ENCODE assay signal across 10 mouse cellular contexts in the genomic region with DNA sequence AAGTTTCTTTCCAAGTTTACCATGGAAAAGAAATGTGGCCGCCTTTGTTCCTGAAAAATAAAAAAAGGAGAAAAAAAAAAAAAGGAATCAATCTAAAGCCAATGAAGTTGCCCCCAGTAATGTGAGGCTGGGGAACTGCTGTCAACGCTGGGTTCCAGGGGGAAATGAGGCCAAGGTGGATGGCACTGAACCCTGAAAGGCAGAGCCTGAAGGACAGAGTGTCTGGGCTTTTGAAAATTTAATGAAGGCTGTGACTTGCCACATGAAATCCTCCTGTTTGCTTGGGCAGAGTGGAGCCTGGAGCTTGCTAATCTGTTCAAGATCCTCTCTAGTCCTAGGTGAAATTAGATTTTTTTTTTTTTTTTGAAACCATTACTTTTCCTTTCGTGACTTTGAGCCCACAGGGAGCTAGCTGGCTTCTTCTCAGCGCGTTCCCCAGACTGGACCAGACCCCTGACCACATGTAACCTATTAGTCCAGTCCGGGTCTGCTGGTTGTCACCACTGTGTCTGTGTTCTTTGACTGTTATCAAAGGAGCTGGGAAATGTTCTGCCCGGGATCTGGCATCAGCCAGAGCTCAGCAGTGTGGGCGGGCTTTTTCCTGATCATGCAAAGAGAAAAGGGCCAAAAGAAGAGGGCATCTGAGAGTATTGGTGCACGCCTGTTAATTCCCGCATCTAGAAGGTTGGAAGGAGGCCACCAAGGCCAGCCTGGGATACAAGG. TPM values are rescaled to one million over a fixed set of nuclear protein-coding genes. Genes with fewer than 3 reads are reported as not detected.
DNase-seq lines count a peak whose midpoint lies in the region; ATAC-seq and TF ChIP-seq lines count a peak whose summit lies in the region.
"Had no signal": no experiment of that assay in that cellular context is flagged by ENCODE, and none has a peak within 500 bp of the region (broad histone marks: within the 10 kb centered on the region; RNA-seq: fewer than 3 reads in every experiment).

No protein-coding gene starts in this region.

- no peak for TF ChIP-seq CTCF in gastrocnemius, adult 2 months (IDR thresholded peaks at IDR 0.05)
- no peak for TF ChIP-seq CTCF in cerebellum, adult 2 months (IDR thresholded peaks at IDR 0.05; ENCODE audit: borderline replicate concordance, insufficient read depth, low read depth, low read length)

- H3K4me3 ChIP-seq in gastrocnemius, adult 2 months: no peak overlapping the region
- no peak overlapping the region for H3K4me3 ChIP-seq in midbrain, embryonic 15.5 days
- no peak overlapping the region for H3K4me3 ChIP-seq in midbrain, embryonic 10.5 days
- no peak overlapping the region for H3K4me3 ChIP-seq in heart, embryonic 16.5 days (ENCODE audit: low read length)
- H3K4me3 ChIP-seq in cerebellum, adult 2 months (replicated peaks; ENCODE audit: insufficient read depth, low read depth, low read length): no peak overlapping the region

- no peak for DNase-seq in gastrocnemius, adult 2 months
- DNase-seq in gastrocnemius, postnatal 4 days (ENCODE audit: low spot score in 2 of 2): no peak
- no peak for DNase-seq in midbrain, embryonic 10.5 days (ENCODE audit: low spot score)
- no peak for DNase-seq in thymus, postnatal 25 days
- no peak for DNase-seq in cerebellum, adult 2 months
- DNase-seq in spleen, adult 12 weeks (ENCODE audit: low spot score): no peak
- DNase-seq: cerebellum, adult 11 months had no signal

- peaks cover 11% of the 10 kb centered on the region for H3K4me1 ChIP-seq in midbrain, embryonic 15.5 days
- H3K4me1 ChIP-seq in midbrain, embryonic 10.5 days: peaks cover 5% of the 10 kb centered on the region
- peaks cover 29% of the 10 kb centered on the region for H3K4me1 ChIP-seq in heart, embryonic 16.5 days (ENCODE audit: control insufficient read depth, insufficient read depth, low read length)
- H3K4me1 ChIP-seq in cerebellum, adult 2 months (ENCODE audit: control insufficient read depth, insufficient read depth, low read length): no peaks in the 10 kb centered on the region; the same call in 1 of the 2 replicates

- intact Hi-C loops in gastrocnemius, adult 2 months (cut with DNase I): no loop called here

- H3K36me3 ChIP-seq in midbrain, embryonic 15.5 days (replicated peaks): no peaks in the 10 kb centered on the region
- no peaks in the 10 kb centered on the region for H3K36me3 ChIP-seq in midbrain, embryonic 10.5 days
- no peaks in the 10 kb centered on the region for H3K36me3 ChIP-seq in heart, embryonic 16.5 days (ENCODE audit: control insufficient read depth, insufficient read depth)

- no peak overlapping the region for H3K4me2 ChIP-seq in midbrain, embryonic 15.5 days
- peak overlapping the region; percentile 28; the same call in 1 of the 2 replicates for H3K4me2 ChIP-seq in heart, embryonic 16.5 days (ENCODE audit: low read depth, low read length)

- no peak overlapping the region for H3K9ac ChIP-seq in midbrain, embryonic 15.5 days
- H3K9ac ChIP-seq in heart, embryonic 16.5 days (ENCODE audit: low read length): peak overlapping the region; percentile 40; the same call in 1 of the 2 replicates

- peak overlapping the region; percentile 29 for H3K27ac ChIP-seq in gastrocnemius, adult 2 months
- peak overlapping the region; percentile 32; the same call in 1 of the 2 replicates for H3K27ac ChIP-seq in midbrain, embryonic 15.5 days
- no peak overlapping the region for H3K27ac ChIP-seq in midbrain, embryonic 10.5 days (replicated peaks)
- H3K27ac ChIP-seq in heart, embryonic 16.5 days (ENCODE audit: low read length): peak overlapping the region; percentile 66
- H3K27ac ChIP-seq in cerebellum, adult 2 months (ENCODE audit: insufficient read depth, low read length): no peak overlapping the region

- 59% methylated on average over 10 of the region's 10 CpGs for WGBS in midbrain, embryonic 15.5 days
- WGBS in midbrain, embryonic 10.5 days: 76% methylated on average over 10 of the region's 10 CpGs
- WGBS in heart, embryonic 16.5 days: 23% methylated on average over 10 of the region's 10 CpGs
- 35% methylated on average over 10 of the region's 10 CpGs for WGBS in cerebellum, adult 2 months

- no peak for ATAC-seq in midbrain, embryonic 15.5 days (replicated peaks)
- ATAC-seq in heart, embryonic 16.5 days (replicated peaks; ENCODE audit: extremely low read depth, insufficient read depth, low FRiP score): peak; percentile 46; the same call in 1 of the 2 replicates
- ATAC-seq: lung, postnatal 0 days had no signal

- H3K9me3 ChIP-seq in midbrain, embryonic 15.5 days: no peaks in the 10 kb centered on the region
- H3K9me3 ChIP-seq in midbrain, embryonic 10.5 days (replicated peaks): no peaks in the 10 kb centered on the region
- no peaks in the 10 kb centered on the region for H3K9me3 ChIP-seq in heart, embryonic 16.5 days (replicated peaks; ENCODE audit: control insufficient read depth, low read length)

- no peak for TF ChIP-seq POLR2A in cerebellum, adult 2 months (IDR thresholded peaks at IDR 0.05; ENCODE audit: borderline replicate concordance, insufficient read depth, low read length)

- no peaks in the 10 kb centered on the region for H3K27me3 ChIP-seq in midbrain, embryonic 15.5 days (replicated peaks)
- H3K27me3 ChIP-seq in midbrain, embryonic 10.5 days (ENCODE audit: low read depth, poor library complexity, severe bottlenecking): 0 out of 2 replicates have a peak, but pooled peaks cover 3% of the 10 kb centered on the region
- no peaks in the 10 kb centered on the region for H3K27me3 ChIP-seq in heart, embryonic 16.5 days (ENCODE audit: control insufficient read depth, insufficient read depth, low read length)
- no peaks in the 10 kb centered on the region for H3K27me3 ChIP-seq in cerebellum, adult 2 months (ENCODE audit: control insufficient read depth, insufficient read depth, low read length)

RNA-seq across cellular contexts. Expression of gene Cyth3, which starts 4.6 kb away (rescaled TPM):
- 10 to 100 TPM; 10.7 to 15.8 TPM for total RNA-seq in gastrocnemius, adult 2 months (2021)
- total RNA-seq in gastrocnemius, postnatal 4 days (2021): 10 to 100 TPM; 50.2 to 67.5 TPM
- polyA plus RNA-seq in midbrain, embryonic 15.5 days (2015; fragmentation: Nextera tagmentation; extraction: Ambion mirVana): 39.1 and 41.4 TPM in 2 replicates
- polyA plus RNA-seq in midbrain, embryonic 10.5 days (2016; fragmentation: Nextera tagmentation; extraction: Ambion mirVana): 28.1 and 31.7 TPM in 2 replicates
- polyA plus RNA-seq in heart, embryonic 16.5 days (2015; fragmentation: Nextera tagmentation; extraction: Ambion mirVana): 59.2 and 59.4 TPM in 2 replicates
- polyA plus RNA-seq in cerebellum, adult 2 months (2012; rRNA removed): 39.8 and 41.3 TPM in 2 replicates

Comparison
In these comparisons a context has a peak if more than half of its experiments do, and no peak if none do; other contexts are left out.
1. H3K27ac ChIP-seq: peak in gastrocnemius, adult 2 months (single experiment), midbrain, embryonic 15.5 days (single experiment) and heart, embryonic 16.5 days (single experiment); none in midbrain, embryonic 10.5 days (single experiment) and cerebellum, adult 2 months (single experiment).